Mouse (Mus musculus) small intestine, adult 2 months (tissue): ENCODE data around the gene Pou2f2.

Experiments used
- CTCF ChIP-seq: fragments of 200-500 bp; IDR thresholded peaks from 2 replicates; pipeline ENCODE4 v1.5.1; 2012; ENCODE audit warnings: low read depth, mild to moderate bottlenecking, control low read depth, inconsistent platforms, low read length, moderate library complexity, mixed read lengths; ENCODE audit not compliant: insufficient replicate concordance, insufficient read length; ENCODE audit errors: extremely low read depth
- POLR2A ChIP-seq: fragments of 200-500 bp; IDR thresholded peaks from 2 replicates; pipeline ENCODE4 v1.6.1; 2012; ENCODE audit warnings: low read depth, mild to moderate bottlenecking, control low read depth, inconsistent platforms, low read length, moderate library complexity

- TF ChIP-seq CTCF (peak; percentile 99), POLR2A (no peak)
These were observed 73.9 kb downstream of the Pou2f2 start for GRCm38 (mm10) chr7:25105411-25106160.
